Mouse (Mus musculus): ENCODE data around the gene Cacna1a. TPM values are rescaled to one million over a fixed set of nuclear protein-coding genes. Genes with fewer than 3 reads are reported as not detected.
A peak's percentile ranks its signal among the peaks of the same experiment; 100 is the strongest.

The Cacna1a gene
- polyA plus RNA-seq (2012; rRNA removed) = 41.1 and 80.8 TPM in 2 replicates

GRCm38 (mm10) chr8:84388275-84388674 lies at the start of gene Cacna1a:
Cacna1a (plus strand) TSS chr8:84388440.
- TF ChIP-seq POLR2A (IDR thresholded peaks at IDR 0.05; ENCODE audit: borderline replicate concordance, extremely low read depth, insufficient read depth, insufficient read length, poor library complexity, severe bottlenecking) (no peak), CTCF (IDR thresholded peaks at IDR 0.05; ENCODE audit: borderline replicate concordance, extremely low read depth, insufficient read depth, insufficient read length) (no peak)

GRCm38 (mm10) chr8:84338493-84338892 lies 49.7 kb upstream of the Cacna1a start:
- DNase-seq (ENCODE audit: low read depth) = peak; percentile 16
- TF ChIP-seq CTCF (IDR thresholded peaks at IDR 0.05; ENCODE audit: borderline replicate concordance, extremely low read depth, insufficient read depth, insufficient read length) = no peak
- no peak for TF ChIP-seq POLR2A (IDR thresholded peaks at IDR 0.05; ENCODE audit: borderline replicate concordance, extremely low read depth, insufficient read depth, insufficient read length, poor library complexity, severe bottlenecking)

More at GRCm38 (mm10) chr8:84388275-84388674, at the start of gene Cacna1a:
- no peak for DNase-seq (ENCODE audit: low read depth)

GRCm38 (mm10) chr8:84339320-84339719 lies 48.9 kb upstream of the Cacna1a start:
- TF ChIP-seq CTCF (IDR thresholded peaks at IDR 0.05; ENCODE audit: borderline replicate concordance, extremely low read depth, insufficient read depth, insufficient read length) (no peak), POLR2A (IDR thresholded peaks at IDR 0.05; ENCODE audit: borderline replicate concordance, extremely low read depth, insufficient read depth, insufficient read length, poor library complexity, severe bottlenecking) (no peak)
- DNase-seq (ENCODE audit: low read depth) = peak; percentile 16

GRCm38 (mm10) chr8:84339867-84340266 lies 48.4 kb upstream of the Cacna1a start:
- TF ChIP-seq POLR2A (IDR thresholded peaks at IDR 0.05; ENCODE audit: borderline replicate concordance, extremely low read depth, insufficient read depth, insufficient read length, poor library complexity, severe bottlenecking) (no peak), CTCF (IDR thresholded peaks at IDR 0.05; ENCODE audit: borderline replicate concordance, extremely low read depth, insufficient read depth, insufficient read length) (no peak)
- DNase-seq (ENCODE audit: low read depth) = no peak

GRCm38 (mm10) chr8:84340671-84341070 lies 47.6 kb upstream of the Cacna1a start:
- no peak for DNase-seq (ENCODE audit: low read depth)
- TF ChIP-seq POLR2A (IDR thresholded peaks at IDR 0.05; ENCODE audit: borderline replicate concordance, extremely low read depth, insufficient read depth, insufficient read length, poor library complexity, severe bottlenecking) (no peak), CTCF (IDR thresholded peaks at IDR 0.05; ENCODE audit: borderline replicate concordance, extremely low read depth, insufficient read depth, insufficient read length) (no peak)

- DNase-seq (ENCODE audit: low read depth) = no peak
- TF ChIP-seq POLR2A (IDR thresholded peaks at IDR 0.05; ENCODE audit: borderline replicate concordance, extremely low read depth, insufficient read depth, insufficient read length, poor library complexity, severe bottlenecking) = no peak
- no peak for TF ChIP-seq CTCF (IDR thresholded peaks at IDR 0.05; ENCODE audit: borderline replicate concordance, extremely low read depth, insufficient read depth, insufficient read length)
Measured at GRCm38 (mm10) chr8:84345493-84345892, 42.7 kb upstream of the Cacna1a start.

- TF ChIP-seq CTCF (IDR thresholded peaks at IDR 0.05; ENCODE audit: borderline replicate concordance, extremely low read depth, insufficient read depth, insufficient read length) (no peak), POLR2A (IDR thresholded peaks at IDR 0.05; ENCODE audit: borderline replicate concordance, extremely low read depth, insufficient read depth, insufficient read length, poor library complexity, severe bottlenecking) (no peak)
- no peak for DNase-seq (ENCODE audit: low read depth)
Measured at GRCm38 (mm10) chr8:84346421-84346820, 41.8 kb upstream of the Cacna1a start.

GRCm38 (mm10) chr8:84349526-84349925 lies 38.7 kb upstream of the Cacna1a start:
- TF ChIP-seq POLR2A (IDR thresholded peaks at IDR 0.05; ENCODE audit: borderline replicate concordance, extremely low read depth, insufficient read depth, insufficient read length, poor library complexity, severe bottlenecking) (no peak), CTCF (IDR thresholded peaks at IDR 0.05; ENCODE audit: borderline replicate concordance, extremely low read depth, insufficient read depth, insufficient read length) (no peak)
- no peak for DNase-seq (ENCODE audit: low read depth)

- TF ChIP-seq POLR2A (IDR thresholded peaks at IDR 0.05; ENCODE audit: borderline replicate concordance, extremely low read depth, insufficient read depth, insufficient read length, poor library complexity, severe bottlenecking) = no peak
- TF ChIP-seq CTCF (IDR thresholded peaks at IDR 0.05; ENCODE audit: borderline replicate concordance, extremely low read depth, insufficient read depth, insufficient read length) = no peak
- DNase-seq (ENCODE audit: low read depth) = no peak
Measured at GRCm38 (mm10) chr8:84350960-84351359, 37.3 kb upstream of the Cacna1a start.

GRCm38 (mm10) chr8:84356482-84356881 lies 31.8 kb upstream of the Cacna1a start:
- no peak for DNase-seq (ENCODE audit: low read depth)
- no peak for TF ChIP-seq POLR2A (IDR thresholded peaks at IDR 0.05; ENCODE audit: borderline replicate concordance, extremely low read depth, insufficient read depth, insufficient read length, poor library complexity, severe bottlenecking)
- no peak for TF ChIP-seq CTCF (IDR thresholded peaks at IDR 0.05; ENCODE audit: borderline replicate concordance, extremely low read depth, insufficient read depth, insufficient read length)

GRCm38 (mm10) chr8:84357631-84358371 lies 30.4 kb upstream of the Cacna1a start:
- DNase-seq (ENCODE audit: low read depth) = peak; percentile 91
- no peak for TF ChIP-seq POLR2A (IDR thresholded peaks at IDR 0.05; ENCODE audit: borderline replicate concordance, extremely low read depth, insufficient read depth, insufficient read length, poor library complexity, severe bottlenecking)
- peak; percentile 90 for TF ChIP-seq CTCF (IDR thresholded peaks at IDR 0.05; ENCODE audit: borderline replicate concordance, extremely low read depth, insufficient read depth, insufficient read length)
